Mouse (Mus musculus) hindbrain, embryonic 16.5 days (tissue): ENCODE results near the gene H2-Q1. TPM values are rescaled to one million over a fixed set of nuclear protein-coding genes. Genes with fewer than 3 reads are reported as not detected.
"Not testable (repeated sequence)": the region's sequence is repeated elsewhere in the genome, so short reads cannot be mapped to it uniquely, and the experiment has no call there.

Experiments used
- ATAC-seq: fragments of 200-750 bp; cut with Nextera tagmentation; 2 replicates; pipeline ENCODE4 v1.8.0; 2017; ENCODE audit warnings: moderate TSS enrichment, moderate library complexity
- H3K27ac ChIP-seq: fragments of 300-500 bp; sonication (generic); 2 replicates; pipeline ENCODE4 v1.5.1; 2014; ENCODE audit warnings: low read depth, mild to moderate bottlenecking, control low read depth, low read length, moderate library complexity
- H3K27me3 ChIP-seq: fragments of 300-500 bp; sonication (generic); replicated peaks from 2 replicates; pipeline ENCODE4 v1.6.1; 2014; ENCODE audit warnings: low read length; ENCODE audit not compliant: control insufficient read depth, insufficient read depth
- H3K36me3 ChIP-seq: fragments of 300-500 bp; sonication (generic); 2 replicates; pipeline ENCODE4 v1.6.1; 2014; ENCODE audit warnings: mild to moderate bottlenecking, low read length, moderate library complexity, mixed read lengths; ENCODE audit not compliant: control insufficient read depth, insufficient read depth
- H3K4me1 ChIP-seq: fragments of 300-500 bp; sonication (generic); 2 replicates; pipeline ENCODE4 v1.6.1; 2014; ENCODE audit warnings: low read depth, low read length; ENCODE audit not compliant: control insufficient read depth, insufficient read depth
- H3K4me2 ChIP-seq: fragments of 300-500 bp; sonication (generic); 2 replicates; pipeline ENCODE4 v1.6.1; 2014; ENCODE audit warnings: mild to moderate bottlenecking, low read length, control low read depth, moderate library complexity
- H3K4me3 ChIP-seq: fragments of 300-500 bp; sonication (generic); 2 replicates; pipeline ENCODE4 v1.5.1; 2014; ENCODE audit warnings: mild to moderate bottlenecking, low read length, control low read depth, moderate library complexity
- H3K9ac ChIP-seq: fragments of 300-500 bp; sonication (generic); 2 replicates; pipeline ENCODE4 v1.6.1; 2014; ENCODE audit warnings: low read depth, mild to moderate bottlenecking, control low read depth, low read length, moderate library complexity
- H3K9me3 ChIP-seq: fragments of 300-500 bp; sonication (generic); 2 replicates; pipeline ENCODE4 v1.6.1; 2014; ENCODE audit warnings: mild to moderate bottlenecking, low read length, moderate library complexity; ENCODE audit not compliant: control insufficient read depth
- WGBS: fragments of 180-500 bp; shearing (Covaris S2); extraction: QIAGEN DNeasy Blood & Tissue Kit; methylation state at CpG from one replicate; pipeline ENCODE4 v1.1.7; 2014; 5-methylcytosine and 5-hydroxymethylcytosine counted together
- polyA plus RNA-seq: library from polyadenylated mRNA; unstranded; fragments of >200 nt; fragmentation: Nextera tagmentation; extraction: Ambion mirVana; gene quantifications from 2 replicates; pipeline ENCODE4 v1.2.1, GENCODE M21; 2015

H2-Q1 gene
- polyA plus RNA-seq, 1 experiment from 2014 or later, result 0.64 TPM

DNA sequence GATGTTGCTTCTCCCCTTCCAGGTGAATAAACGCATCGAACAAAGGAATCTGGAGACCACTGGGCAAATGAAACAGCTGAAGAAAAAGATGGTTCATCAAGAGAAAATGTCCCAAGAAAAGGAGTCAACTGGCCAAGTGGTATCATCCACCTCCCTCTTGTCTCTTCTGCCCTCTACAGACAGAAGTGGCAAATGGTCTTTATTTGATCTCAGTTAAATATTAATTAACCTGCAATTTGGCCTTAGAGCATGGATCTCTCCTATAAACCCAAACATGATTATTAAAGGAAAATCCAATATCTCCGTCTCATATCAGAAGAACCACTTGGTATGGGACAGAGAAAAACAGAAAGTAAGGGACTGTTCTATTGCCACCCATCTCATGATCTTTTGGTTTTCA is 9.5 kb downstream of the H2-Q1 start:
- not testable (repeated sequence) for ATAC-seq, H3K4me1 ChIP-seq, H3K4me2 ChIP-seq, H3K4me3 ChIP-seq, H3K27me3 ChIP-seq, H3K9me3 ChIP-seq, H3K27ac ChIP-seq, H3K9ac ChIP-seq, H3K36me3 ChIP-seq
- 62% methylated on average over 3 of the region's 3 CpGs for WGBS

DNA sequence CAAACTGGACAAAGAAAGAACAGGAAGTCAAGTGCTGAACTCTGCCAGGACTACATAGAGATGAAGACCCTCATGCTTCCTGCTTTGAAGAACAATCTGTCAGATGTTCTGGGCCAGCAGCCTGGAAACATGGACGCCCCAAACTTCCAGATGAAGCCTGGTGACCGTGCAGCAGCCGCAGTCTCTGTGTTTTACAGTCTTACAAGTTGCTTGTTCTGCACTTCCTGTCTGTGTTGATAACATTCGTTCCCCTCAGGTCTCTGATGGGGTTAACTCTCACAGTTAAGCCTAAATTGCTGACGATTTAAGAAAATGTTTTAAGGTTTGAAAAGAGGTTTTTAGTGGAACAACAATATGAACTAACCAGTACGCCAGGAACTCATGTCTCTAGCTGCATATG is 11.3 kb downstream of the H2-Q1 start:
- not testable (repeated sequence) for H3K9ac ChIP-seq, H3K27ac ChIP-seq, H3K4me3 ChIP-seq, H3K9me3 ChIP-seq, H3K27me3 ChIP-seq, H3K36me3 ChIP-seq, H3K4me1 ChIP-seq, H3K4me2 ChIP-seq, ATAC-seq
- 79% methylated on average over 6 of the region's 6 CpGs for WGBS

DNA sequence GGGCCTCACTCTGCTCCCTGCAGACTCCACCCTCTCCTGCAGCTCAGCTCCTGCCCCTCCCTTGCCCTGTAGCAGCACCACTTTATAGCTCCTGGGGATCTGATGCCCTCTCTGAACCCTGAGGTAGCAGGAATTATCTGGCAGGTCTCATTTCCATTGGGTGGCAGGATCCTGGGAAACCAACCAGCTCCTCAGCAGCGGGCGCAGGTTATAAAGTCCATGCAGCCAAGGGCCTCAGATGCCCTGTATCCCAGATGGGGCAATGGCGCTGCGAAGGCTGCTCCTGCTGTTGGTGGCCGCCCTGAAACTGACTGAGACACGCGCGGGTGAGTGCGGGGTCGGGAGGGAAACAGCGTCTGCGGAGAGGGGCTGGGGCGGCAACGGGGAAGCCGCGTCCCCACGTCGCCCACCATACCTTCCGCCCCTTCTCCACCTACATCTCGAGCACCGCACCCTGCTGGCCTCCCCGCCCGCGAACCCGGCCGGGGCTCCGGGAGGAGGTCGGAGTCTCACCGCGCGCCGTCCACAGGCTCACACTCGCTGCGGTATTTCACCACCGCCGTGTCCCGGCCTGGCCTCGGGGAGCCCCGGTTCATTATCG is 22.0 kb downstream of the H2-Q1 start, which contains the start of gene H2-Q2:
TSS of gene H2-Q2 (plus strand) at position 172 of the 601 bp plus-strand sequence.
- under 1% methylated on average over 31 of the region's 40 CpGs for WGBS
- peak; percentile 61 for ATAC-seq
- H3K9me3 ChIP-seq, result no peaks in the 10 kb centered on the region
- H3K9ac ChIP-seq, result peak within 1 kb of the TSS; percentile 58
- peaks cover 23% of the 10 kb centered on the region for H3K27me3 ChIP-seq
- H3K27ac ChIP-seq, result no peak within 1 kb of the TSS
- peaks cover 10% of the 10 kb centered on the region for H3K4me1 ChIP-seq
- peak within 1 kb of the TSS; percentile 61 for H3K4me2 ChIP-seq
- H3K4me3 ChIP-seq, result peak within 1 kb of the TSS; percentile 41
- H3K36me3 ChIP-seq, result no peaks in the 10 kb centered on the region

DNA sequence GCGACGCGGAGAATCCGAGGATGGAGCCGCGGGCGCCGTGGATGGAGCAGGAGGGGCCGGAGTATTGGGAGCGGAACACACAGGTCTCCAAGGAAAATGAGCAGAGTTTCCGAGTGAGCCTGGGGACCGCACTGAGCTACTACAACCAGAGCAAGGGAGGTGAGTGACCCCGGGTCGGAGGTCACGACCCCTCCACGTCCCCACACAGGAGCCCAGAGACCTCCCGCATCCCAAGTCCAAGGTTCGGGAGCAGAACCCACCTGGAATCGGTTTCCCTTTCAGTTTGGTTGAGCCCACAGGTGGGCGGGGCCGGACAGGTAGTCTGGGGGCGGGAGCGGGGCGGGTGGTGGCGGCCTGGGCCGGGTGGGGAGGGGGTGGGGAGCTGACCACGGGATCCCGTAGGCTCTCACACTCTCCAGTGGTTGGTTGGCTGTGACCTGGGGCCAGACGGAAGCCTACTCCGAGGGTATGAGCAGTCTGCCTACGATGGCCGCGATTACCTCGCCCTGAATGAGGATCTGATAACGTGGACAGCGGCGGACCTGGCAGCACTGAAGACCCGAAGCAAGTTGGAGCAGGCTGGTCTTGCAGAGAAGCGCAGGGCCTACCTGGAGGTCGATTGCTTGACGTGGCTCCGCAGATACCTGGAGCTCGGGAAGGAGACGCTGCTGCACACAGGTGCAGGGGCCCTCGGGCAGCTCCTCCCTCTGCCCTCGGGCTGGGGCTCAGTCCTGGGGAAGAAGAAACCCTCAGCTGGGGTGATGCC is 22.7 kb downstream of the H2-Q1 start:
- ATAC-seq, result peak; percentile 37; the same call in 1 of the 2 replicates
- H3K4me3 ChIP-seq, result peak overlapping the region; percentile 41
- peak overlapping the region; percentile 61 for H3K4me2 ChIP-seq
- peaks cover 10% of the 10 kb centered on the region for H3K4me1 ChIP-seq
- no peak overlapping the region for H3K27ac ChIP-seq
- H3K36me3 ChIP-seq, result no peaks in the 10 kb centered on the region
- H3K9me3 ChIP-seq, result no peaks in the 10 kb centered on the region
- 2% methylated on average over 39 of the region's 46 CpGs for WGBS
- H3K27me3 ChIP-seq, result peaks cover 23% of the 10 kb centered on the region
- H3K9ac ChIP-seq, result peak overlapping the region; percentile 58

DNA sequence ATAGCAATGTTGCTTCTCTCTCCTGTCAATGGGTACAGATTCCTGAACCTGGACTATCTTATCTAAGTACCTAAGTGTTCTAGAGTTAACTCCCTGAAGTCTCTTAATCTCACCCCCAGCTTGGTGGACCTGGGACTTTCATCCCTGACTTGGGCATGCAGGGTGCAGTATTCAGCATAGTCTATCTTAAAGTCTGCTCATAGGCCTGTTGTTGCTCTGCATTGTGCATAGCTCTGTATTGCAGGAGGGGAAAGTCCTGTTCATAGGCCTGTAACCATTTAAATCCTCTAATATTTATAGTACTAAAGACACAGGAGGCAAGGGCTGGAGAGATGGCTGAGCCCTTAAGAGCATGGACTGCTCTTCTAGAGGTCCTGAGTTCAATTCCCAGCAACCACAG is 27.5 kb downstream of the H2-Q1 start:
- not testable (repeated sequence) for H3K4me1 ChIP-seq, H3K4me3 ChIP-seq, H3K9me3 ChIP-seq, H3K36me3 ChIP-seq, ATAC-seq, H3K9ac ChIP-seq, H3K27ac ChIP-seq, H3K4me2 ChIP-seq
- peaks cover 14% of the 10 kb centered on the region for H3K27me3 ChIP-seq

DNA sequence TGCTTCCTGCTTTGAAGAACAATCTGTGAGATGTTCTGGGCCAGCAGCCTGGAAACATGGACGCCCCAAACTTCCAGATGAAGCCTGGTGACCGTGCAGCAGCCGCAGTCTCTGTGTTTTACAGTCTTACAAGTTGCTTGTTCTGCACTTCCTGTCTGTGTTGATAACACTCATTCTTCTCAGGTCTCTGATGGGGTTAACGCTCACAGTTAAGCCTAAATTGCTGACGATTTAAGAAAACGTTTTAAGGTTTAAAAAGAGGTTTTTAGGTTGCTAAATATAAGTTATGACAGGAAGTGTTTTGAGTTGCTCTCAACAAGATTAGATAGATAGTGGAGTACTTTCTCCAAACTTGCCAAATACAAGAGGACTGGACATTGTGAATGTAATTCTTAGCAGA is 33.1 kb downstream of the H2-Q1 start:
- H3K27ac ChIP-seq, ATAC-seq, H3K4me3 ChIP-seq, H3K4me1 ChIP-seq, H3K27me3 ChIP-seq, H3K9ac ChIP-seq, H3K4me2 ChIP-seq, H3K36me3 ChIP-seq, H3K9me3 ChIP-seq: not testable (repeated sequence)
- WGBS, result 71% methylated on average over 6 of the region's 6 CpGs

DNA sequence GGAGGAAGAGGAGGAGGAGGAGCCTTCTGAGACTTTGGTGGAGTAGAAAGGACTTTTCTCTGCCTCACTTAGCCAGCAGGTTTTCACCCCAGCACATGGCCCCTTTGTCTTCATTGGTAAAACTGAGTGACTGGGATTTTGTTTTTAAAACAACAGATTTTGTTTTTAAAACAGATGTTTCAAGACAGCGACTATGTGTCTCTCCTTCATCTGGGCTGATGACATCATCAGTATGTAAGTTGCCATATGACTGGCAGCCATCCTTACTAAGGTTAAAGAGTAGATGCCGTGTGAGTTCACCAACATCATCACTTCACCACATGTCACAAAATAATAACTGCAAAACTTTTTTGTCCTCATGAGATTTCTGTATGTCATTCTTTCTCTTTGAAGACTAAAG is 33.9 kb downstream of the H2-Q1 start:
- Histone ChIP-seq H3K9me3 (no peaks in the 10 kb centered on the region), H3K27me3 (peaks cover 5% of the 10 kb centered on the region; the same call in 1 of the 2 replicates), H3K36me3 (no peaks in the 10 kb centered on the region), H3K4me2 (no peak overlapping the region), H3K4me1 (peaks cover 2% of the 10 kb centered on the region), H3K27ac (no peak overlapping the region), H3K9ac (no peak overlapping the region), H3K4me3 (no peak overlapping the region)
- ATAC-seq, result no peak
- 76% methylated on average over 2 of the region's 2 CpGs for WGBS

DNA sequence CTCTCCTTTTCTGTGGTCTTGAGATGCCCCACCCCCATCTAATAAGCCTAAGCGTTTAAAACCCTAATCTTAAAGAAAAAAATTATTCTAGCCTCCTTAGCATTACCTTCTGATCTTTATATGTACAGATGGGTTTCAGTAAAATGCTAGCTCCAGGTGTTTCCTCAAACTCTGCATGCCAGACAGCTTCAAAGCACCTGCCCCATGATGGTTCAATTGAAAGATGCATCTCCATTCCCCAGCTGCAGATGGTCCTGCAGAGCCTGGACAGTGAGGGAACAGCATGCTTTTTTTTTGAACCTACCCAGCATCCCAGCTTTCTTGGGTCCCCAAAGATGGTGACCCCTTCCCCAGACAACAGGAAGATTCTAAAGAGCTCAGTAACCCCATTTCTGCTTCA is 36.9 kb downstream of the H2-Q1 start:
- Histone ChIP-seq H3K4me3 (no peak overlapping the region), H3K9ac (no peak overlapping the region), H3K4me2 (no peak overlapping the region), H3K27me3 (peaks cover 8% of the 10 kb centered on the region), H3K9me3 (no peaks in the 10 kb centered on the region), H3K36me3 (no peaks in the 10 kb centered on the region), H3K27ac (no peak overlapping the region), H3K4me1 (peaks cover 7% of the 10 kb centered on the region)
- WGBS, result 54% methylated on average over 1 of the region's 1 CpGs
- no peak for ATAC-seq

DNA sequence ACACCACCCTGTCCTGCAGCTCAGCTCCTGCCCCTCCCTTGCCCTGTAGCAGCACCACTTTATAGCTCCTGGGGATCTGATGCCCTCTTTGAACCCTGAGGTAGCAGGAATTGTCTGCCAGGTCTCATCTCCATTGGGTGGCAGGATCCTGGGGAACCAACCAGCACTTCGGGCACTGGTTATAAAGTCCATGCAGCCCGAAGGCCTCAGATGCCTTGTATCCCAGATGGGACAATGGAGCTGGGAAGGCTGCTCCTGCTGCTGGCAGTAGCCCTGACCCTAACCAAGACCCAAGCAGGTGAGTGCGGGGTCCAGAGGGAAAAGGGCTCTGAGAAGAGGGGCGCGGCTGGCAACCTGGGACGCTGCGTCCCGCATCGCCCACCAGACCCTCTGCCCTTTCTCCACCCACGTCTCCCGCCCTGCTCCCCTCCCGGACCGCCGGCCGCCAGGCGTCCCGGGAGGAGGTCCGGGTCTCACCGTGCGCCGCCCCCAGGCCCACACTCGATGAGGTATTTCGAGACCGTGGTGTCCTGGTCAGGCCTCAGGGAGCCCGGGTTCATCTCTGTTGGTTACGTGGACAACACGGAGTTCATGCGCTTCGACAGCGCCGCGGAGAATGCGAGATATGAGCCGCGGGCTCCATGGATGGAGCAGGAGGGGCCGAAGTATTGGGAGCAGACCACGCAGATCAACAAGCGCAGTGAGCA is 38.7 kb downstream of the H2-Q1 start:
- Histone ChIP-seq H3K27me3 (peaks cover 8% of the 10 kb centered on the region), H3K4me3 (peak overlapping the region; percentile 36)
- 7% methylated on average over 38 of the region's 38 CpGs for WGBS

More for the DNA sequence above, 38.7 kb downstream of the H2-Q1 start:
- H3K4me2 ChIP-seq, result peak overlapping the region; percentile 76
- no peak overlapping the region for H3K27ac ChIP-seq
- H3K9me3 ChIP-seq, result peaks cover 5% of the 10 kb centered on the region
- no peak for ATAC-seq
- H3K36me3 ChIP-seq, result no peaks in the 10 kb centered on the region
- H3K4me1 ChIP-seq, result peaks cover 7% of the 10 kb centered on the region
- H3K9ac ChIP-seq, result peak overlapping the region; percentile 11
